Mouse (Mus musculus) c-Kit-positive CD71-positive TER-119-positive erythroid progenitor cells, embryonic 14.5 days (primary cell): Measurements from ENCODE around the gene Parp9.
"Not testable (repeated sequence)": the region's sequence is repeated elsewhere in the genome, so short reads cannot be mapped to it uniquely, and the experiment has no call there.

Experiments
- DNase-seq: peaks from one replicate; pipeline ENCODE4 v3.0.0-alpha.2; 2013; ENCODE audit warnings: low spot score

Gene Parp9

GRCm38 (mm10) chr16:35938211-35939151 is at the start of gene Parp9, which contains the start of gene Dtx3l:
Parp9 (plus strand) TSS chr16:35938470.
Dtx3l (minus strand) TSS chr16:35939151.
- peak; percentile 68 for DNase-seq

GRCm38 (mm10) chr16:35888910-35889309 is 49.4 kb upstream of the Parp9 start:
- no peak for DNase-seq

- no peak for DNase-seq
Observed at GRCm38 (mm10) chr16:35890645-35891044, 47.6 kb upstream of the Parp9 start.

- not testable (repeated sequence) for DNase-seq
Observed at GRCm38 (mm10) chr16:35891603-35892002, 46.7 kb upstream of the Parp9 start.

GRCm38 (mm10) chr16:35894997-35895396 is 43.3 kb upstream of the Parp9 start:
- DNase-seq = no peak

GRCm38 (mm10) chr16:35900541-35900940 is 37.7 kb upstream of the Parp9 start:
- no peak for DNase-seq

- no peak for DNase-seq
Observed at GRCm38 (mm10) chr16:35903014-35903640, 35.1 kb upstream of the Parp9 start.

GRCm38 (mm10) chr16:35904121-35904736 is 34.0 kb upstream of the Parp9 start:
- no peak for DNase-seq

- DNase-seq = no peak
Observed at GRCm38 (mm10) chr16:35905355-35905754, 32.9 kb upstream of the Parp9 start.

- DNase-seq = peak; percentile 71
Observed at GRCm38 (mm10) chr16:35905819-35906485, 32.3 kb upstream of the Parp9 start.

GRCm38 (mm10) chr16:35906887-35907286 is 31.4 kb upstream of the Parp9 start:
- no peak for DNase-seq

- no peak for DNase-seq
Observed at GRCm38 (mm10) chr16:35907432-35908201, 30.7 kb upstream of the Parp9 start.

GRCm38 (mm10) chr16:35911449-35911848 is 26.8 kb upstream of the Parp9 start:
- no peak for DNase-seq

GRCm38 (mm10) chr16:35913526-35913925 is 24.7 kb upstream of the Parp9 start:
- no peak for DNase-seq

GRCm38 (mm10) chr16:35914301-35914700 is 24.0 kb upstream of the Parp9 start:
- DNase-seq = no peak

- DNase-seq = no peak
Observed at GRCm38 (mm10) chr16:35918721-35919543, 19.3 kb upstream of the Parp9 start.

GRCm38 (mm10) chr16:35921676-35922235 is 16.5 kb upstream of the Parp9 start:
- DNase-seq = no peak

GRCm38 (mm10) chr16:35922301-35922895 is 15.9 kb upstream of the Parp9 start:
- no peak for DNase-seq

- DNase-seq = no peak
Observed at GRCm38 (mm10) chr16:35923546-35924198, 14.6 kb upstream of the Parp9 start.
